Mouse (Mus musculus): ENCODE data around the gene Irx6. TPM values are rescaled to one million over a fixed set of nuclear protein-coding genes. Genes with fewer than 3 reads are reported as not detected.

The Irx6 gene
- not detected in 2 replicates for polyA plus RNA-seq (2012; rRNA removed)

GRCm38 (mm10) chr8:92674244-92675128 lies at the start of gene Irx6:
Irx6 (plus strand) TSS chr8:92674288.
- TF ChIP-seq POLR2A (IDR thresholded peaks at IDR 0.05; ENCODE audit: low read depth, low read length) (no peak), CTCF (conservative IDR thresholded peaks at IDR 0.05; ENCODE audit: insufficient read depth, insufficient read length, low read depth, low read length) (no peak)
- H3K4me3 ChIP-seq (ENCODE audit: insufficient read depth, low read depth, low read length): no peak within 1 kb of the TSS
- H3K4me1 ChIP-seq (ENCODE audit: control insufficient read depth, insufficient read depth, low read length): no peaks in the 10 kb centered on the region
- no peak within 1 kb of the TSS for H3K27ac ChIP-seq (ENCODE audit: insufficient read depth, low read depth, low read length)
- 2% methylated on average over 61 of the region's 62 CpGs for WGBS
- no peak for DNase-seq
- no peaks in the 10 kb centered on the region for H3K36me3 ChIP-seq (ENCODE audit: control insufficient read depth, insufficient read depth, low read length)
- H3K27me3 ChIP-seq (replicated peaks; ENCODE audit: control insufficient read depth, insufficient read depth, low read length): peaks cover 3% of the 10 kb centered on the region

GRCm38 (mm10) chr8:92628711-92629650 lies 45.1 kb upstream of the Irx6 start:
- no peak for DNase-seq
- Histone ChIP-seq H3K4me3 (ENCODE audit: insufficient read depth, low read depth, low read length) (no peak overlapping the region), H3K36me3 (ENCODE audit: control insufficient read depth, insufficient read depth, low read length) (no peaks in the 10 kb centered on the region), H3K27ac (ENCODE audit: insufficient read depth, low read depth, low read length) (no peak overlapping the region), H3K4me1 (ENCODE audit: control insufficient read depth, insufficient read depth, low read length) (no peaks in the 10 kb centered on the region), H3K27me3 (replicated peaks; ENCODE audit: control insufficient read depth, insufficient read depth, low read length) (no peaks in the 10 kb centered on the region)
- TF ChIP-seq POLR2A (IDR thresholded peaks at IDR 0.05; ENCODE audit: low read depth, low read length): no peak
- no peak for TF ChIP-seq CTCF (conservative IDR thresholded peaks at IDR 0.05; ENCODE audit: insufficient read depth, insufficient read length, low read depth, low read length)
- 56% methylated on average over 14 of the region's 14 CpGs for WGBS

GRCm38 (mm10) chr8:92633199-92633598 lies 40.9 kb upstream of the Irx6 start:
- DNase-seq: no peak
- no peaks in the 10 kb centered on the region for H3K27me3 ChIP-seq (replicated peaks; ENCODE audit: control insufficient read depth, insufficient read depth, low read length)
- TF ChIP-seq CTCF (conservative IDR thresholded peaks at IDR 0.05; ENCODE audit: insufficient read depth, insufficient read length, low read depth, low read length): no peak
- no peak for TF ChIP-seq POLR2A (IDR thresholded peaks at IDR 0.05; ENCODE audit: low read depth, low read length)
- WGBS: 96% methylated on average over 5 of the region's 5 CpGs
- no peaks in the 10 kb centered on the region for H3K36me3 ChIP-seq (ENCODE audit: control insufficient read depth, insufficient read depth, low read length)
- no peaks in the 10 kb centered on the region for H3K4me1 ChIP-seq (ENCODE audit: control insufficient read depth, insufficient read depth, low read length)
- no peak overlapping the region for H3K27ac ChIP-seq (ENCODE audit: insufficient read depth, low read depth, low read length)
- H3K4me3 ChIP-seq (ENCODE audit: insufficient read depth, low read depth, low read length): no peak overlapping the region

GRCm38 (mm10) chr8:92640820-92641219 lies 33.3 kb upstream of the Irx6 start:
- no peak for DNase-seq
- Histone ChIP-seq H3K4me3 (ENCODE audit: insufficient read depth, low read depth, low read length) (no peak overlapping the region), H3K27ac (ENCODE audit: insufficient read depth, low read depth, low read length) (no peak overlapping the region), H3K4me1 (ENCODE audit: control insufficient read depth, insufficient read depth, low read length) (no peaks in the 10 kb centered on the region), H3K36me3 (ENCODE audit: control insufficient read depth, insufficient read depth, low read length) (no peaks in the 10 kb centered on the region), H3K27me3 (replicated peaks; ENCODE audit: control insufficient read depth, insufficient read depth, low read length) (no peaks in the 10 kb centered on the region)
- WGBS: 79% methylated on average over 8 of the region's 8 CpGs
- TF ChIP-seq POLR2A (IDR thresholded peaks at IDR 0.05; ENCODE audit: low read depth, low read length): no peak
- no peak for TF ChIP-seq CTCF (conservative IDR thresholded peaks at IDR 0.05; ENCODE audit: insufficient read depth, insufficient read length, low read depth, low read length)

- no peak for TF ChIP-seq POLR2A (IDR thresholded peaks at IDR 0.05; ENCODE audit: low read depth, low read length)
- TF ChIP-seq CTCF (conservative IDR thresholded peaks at IDR 0.05; ENCODE audit: insufficient read depth, insufficient read length, low read depth, low read length): peak; percentile 51
- H3K36me3 ChIP-seq (ENCODE audit: control insufficient read depth, insufficient read depth, low read length): no peaks in the 10 kb centered on the region
- WGBS: 77% methylated on average over 2 of the region's 2 CpGs
- H3K27me3 ChIP-seq (replicated peaks; ENCODE audit: control insufficient read depth, insufficient read depth, low read length): no peaks in the 10 kb centered on the region
- H3K4me1 ChIP-seq (ENCODE audit: control insufficient read depth, insufficient read depth, low read length): no peaks in the 10 kb centered on the region
- DNase-seq: peak; percentile 28
- H3K27ac ChIP-seq (ENCODE audit: insufficient read depth, low read depth, low read length): no peak overlapping the region
- H3K4me3 ChIP-seq (ENCODE audit: insufficient read depth, low read depth, low read length): no peak overlapping the region
Observed at GRCm38 (mm10) chr8:92646637-92647036, 27.5 kb upstream of the Irx6 start.

GRCm38 (mm10) chr8:92664207-92664606 lies 9.9 kb upstream of the Irx6 start:
- no peak overlapping the region for H3K27ac ChIP-seq (ENCODE audit: insufficient read depth, low read depth, low read length)
- 26% methylated on average over 4 of the region's 4 CpGs for WGBS
- H3K4me1 ChIP-seq (ENCODE audit: control insufficient read depth, insufficient read depth, low read length): no peaks in the 10 kb centered on the region
- no peaks in the 10 kb centered on the region; the same call in 1 of the 2 replicates for H3K27me3 ChIP-seq (replicated peaks; ENCODE audit: control insufficient read depth, insufficient read depth, low read length)
- TF ChIP-seq CTCF (conservative IDR thresholded peaks at IDR 0.05; ENCODE audit: insufficient read depth, insufficient read length, low read depth, low read length) (no peak), POLR2A (IDR thresholded peaks at IDR 0.05; ENCODE audit: low read depth, low read length) (no peak)
- no peak overlapping the region for H3K4me3 ChIP-seq (ENCODE audit: insufficient read depth, low read depth, low read length)
- DNase-seq: no peak
- no peaks in the 10 kb centered on the region for H3K36me3 ChIP-seq (ENCODE audit: control insufficient read depth, insufficient read depth, low read length)
